Mouse (Mus musculus) inflammation-experienced regulatory T-cells, adult 16 weeks (primary cell): Measurements from ENCODE around the gene Gm8011. TPM values are rescaled to one million over a fixed set of nuclear protein-coding genes. Genes with fewer than 3 reads are reported as not detected.

Experiments
- polyA plus RNA-seq: library from polyadenylated mRNA; unstranded; fragments of 100-300 nt; shearing (Covaris generic); gene quantifications from one replicate; pipeline ENCODE4 v1.2.1, GENCODE M21; 2017

Gene Gm8011
- not detected for polyA plus RNA-seq

DNA sequence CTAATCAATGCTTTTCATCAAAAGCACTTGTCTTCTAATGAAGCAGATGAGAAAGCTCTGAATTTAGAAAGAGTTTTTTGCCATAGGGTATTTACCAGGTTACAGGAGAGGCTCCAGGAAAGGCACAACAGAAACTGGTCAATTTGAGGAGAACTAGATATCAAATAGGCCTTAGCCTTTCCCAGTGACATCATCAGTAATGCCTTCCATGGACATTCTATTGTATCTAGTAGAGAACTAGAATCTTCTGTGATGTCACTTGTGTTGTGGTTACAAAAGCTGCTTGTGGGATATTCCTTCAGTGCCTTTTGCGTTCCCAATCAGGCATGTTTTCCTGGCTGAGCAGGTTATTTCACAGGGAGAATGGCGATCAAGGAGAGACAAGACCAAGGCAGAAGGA, at the start of gene Gm8011:
Gene Gm8011, plus strand, starts transcription at position 301 of the 400 bp plus-strand sequence.

DNA sequence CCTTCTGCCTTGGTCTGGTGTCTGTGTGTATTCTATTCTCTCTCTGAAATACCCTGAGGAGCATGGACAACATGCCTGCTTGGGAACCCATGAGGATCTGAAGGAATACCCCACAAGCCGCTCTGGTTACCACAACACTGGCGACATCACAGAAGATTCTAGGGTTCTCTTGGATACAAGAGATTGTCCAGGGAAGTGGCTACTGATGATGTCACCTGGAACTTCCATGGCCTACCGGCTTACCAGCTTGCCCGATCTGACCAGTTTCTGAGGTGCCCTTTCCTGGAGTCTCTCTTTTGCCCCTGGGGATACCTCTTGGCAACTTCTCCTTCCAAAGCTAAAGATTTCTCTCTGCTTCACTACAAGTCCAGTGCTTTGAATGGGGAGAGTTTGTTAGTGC, 24.1 kb upstream of the Gm8011 start, which contains the start of gene Gm8005:
Gene Gm8005, minus strand, starts transcription at position 101 of the 400 bp plus-strand sequence.

DNA sequence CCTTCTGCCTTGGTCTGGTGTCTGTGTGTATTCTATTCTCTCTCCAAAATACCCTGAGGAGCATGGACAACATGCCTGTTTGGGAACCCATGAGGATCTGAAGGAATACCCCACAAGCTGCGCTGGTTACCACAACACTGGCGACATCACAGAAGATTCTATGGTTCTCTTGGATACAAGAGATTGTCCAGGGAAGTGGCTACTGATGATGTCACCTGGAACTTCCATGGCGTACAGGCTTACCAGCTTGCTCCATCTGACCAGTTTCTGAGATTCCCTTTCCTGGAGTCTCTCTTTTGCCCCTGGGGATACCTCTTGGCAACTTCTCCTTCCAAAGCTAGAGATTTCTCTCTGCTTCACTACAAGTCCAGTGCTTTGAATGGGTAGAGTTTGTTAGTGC, 38.6 kb downstream of the Gm8011 start, which contains the start of gene Gm8020:
Gene Gm8020, minus strand, starts transcription at position 101 of the 400 bp plus-strand sequence.

Other genes with a start within 250 kb of the Gm8011 start
- not detected for gene Gm17026, start 203.8 kb upstream of the Gm8011 start, polyA plus RNA-seq
- gene Gm9611, start 166.5 kb upstream of the Gm8011 start, polyA plus RNA-seq = not detected
- gene Gm7995, start 153.7 kb upstream of the Gm8011 start, polyA plus RNA-seq = not detected
- gene Gm8005, start 24.2 kb upstream of the Gm8011 start, polyA plus RNA-seq = not detected
- not detected for gene Gm8020, start 38.5 kb downstream of the Gm8011 start, polyA plus RNA-seq
- gene Gm8024, start 60.4 kb downstream of the Gm8011 start, polyA plus RNA-seq = not detected
- gene Gm17124, start 136.0 kb downstream of the Gm8011 start, polyA plus RNA-seq = not detected
- gene Gm3633, start 178.0 kb downstream of the Gm8011 start, polyA plus RNA-seq = not detected
- gene Gm10378, start 192.1 kb downstream of the Gm8011 start, polyA plus RNA-seq = not detected